Mouse (Mus musculus): ENCODE measurements at regions not wholly inside any gene's neighbourhood (a gene's known extent, or its start where the extent isn't known, plus 50 kb on each side); places are given as distances from the start of the nearest gene placed in this dataset.
A peak's percentile ranks its signal among the peaks of the same experiment; 100 is the strongest.
"Not testable (repeated sequence)": the region's sequence is repeated elsewhere in the genome, so short reads cannot be mapped to it uniquely, and the experiment has no call there.

DNA sequence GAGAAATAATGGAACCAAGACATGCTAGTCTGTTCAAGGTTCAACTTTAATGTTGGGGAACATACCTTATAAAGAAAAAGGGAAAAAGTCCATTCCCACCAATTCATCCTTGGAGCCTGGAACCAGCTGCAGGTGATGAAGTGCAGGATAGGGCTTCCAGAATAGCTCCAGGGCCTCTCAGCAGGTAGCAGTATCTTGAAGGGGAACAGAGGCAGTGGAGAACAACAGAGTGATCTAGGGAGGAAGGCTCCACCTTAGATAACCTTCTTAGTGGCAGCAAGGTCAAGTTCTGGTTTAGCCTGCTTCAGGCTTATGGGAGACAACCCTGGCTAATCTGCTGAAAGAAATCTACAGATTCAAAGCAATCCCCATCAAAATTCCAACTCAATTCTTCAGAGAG is 161.8 kb upstream of the Ngly1 start:
- DNase-seq, result not testable (repeated sequence)

DNA sequence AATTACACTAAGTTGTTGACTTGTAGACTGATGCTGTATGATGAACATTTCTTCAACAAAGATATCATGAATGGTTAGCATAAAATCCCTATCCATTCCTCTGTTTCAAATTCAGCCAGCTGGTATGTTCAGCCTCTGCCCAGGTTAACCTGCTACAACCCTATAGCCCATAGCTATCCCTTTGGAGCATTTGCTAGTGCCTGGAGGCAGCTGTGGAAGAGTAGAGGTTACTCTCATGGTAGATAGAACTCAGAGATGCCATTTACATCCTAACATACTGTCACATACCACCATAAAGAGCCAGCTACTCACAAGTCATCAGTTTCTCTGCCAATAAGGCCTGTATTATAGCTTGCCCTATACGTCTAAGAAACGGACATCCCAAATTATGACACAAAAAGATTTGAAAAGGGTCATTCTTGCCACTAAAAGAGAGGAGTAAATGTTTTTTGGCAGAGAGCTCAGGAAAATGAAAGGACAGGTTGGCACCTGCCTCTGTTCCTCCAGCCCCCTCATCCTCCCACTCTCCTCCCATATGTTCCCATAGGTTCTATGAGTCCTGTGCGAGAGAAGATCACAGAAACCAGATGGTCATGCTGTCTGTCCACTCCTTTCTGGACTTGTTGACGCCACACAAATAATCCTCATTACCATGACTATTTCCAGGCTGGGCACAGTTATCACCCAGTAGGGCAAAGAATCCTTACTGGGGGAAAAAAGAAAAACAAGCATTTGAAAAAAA is 156.5 kb upstream of the Ngly1 start:
- DNase-seq, result no peak

- DNase-seq, result no peak
Measured at GRCm38 (mm10) chr14:16093133-16093505, 156.0 kb upstream of the Ngly1 start.

- DNase-seq, result no peak
Measured at GRCm38 (mm10) chr14:16109414-16109813, 139.7 kb upstream of the Ngly1 start.

DNA sequence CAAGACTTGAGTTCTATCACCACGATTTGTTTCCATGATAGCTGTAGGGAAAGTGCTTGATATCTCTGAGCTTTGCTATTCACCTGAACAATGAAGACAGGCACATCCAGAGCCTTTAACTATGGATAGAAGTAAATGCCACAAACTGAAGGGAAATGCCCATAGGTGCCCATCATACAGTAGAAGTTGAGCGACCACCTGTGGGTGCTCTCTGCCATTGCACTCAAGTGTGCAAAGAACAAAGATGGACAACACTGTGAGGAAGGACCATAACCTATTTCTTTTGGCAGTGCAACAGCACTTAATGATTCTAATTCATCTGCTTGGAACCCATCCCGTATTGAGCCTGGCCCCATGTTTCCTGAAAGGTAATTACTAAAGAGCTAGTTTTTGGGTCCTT is 116.4 kb upstream of the Ngly1 start:
- DNase-seq, result no peak

DNA sequence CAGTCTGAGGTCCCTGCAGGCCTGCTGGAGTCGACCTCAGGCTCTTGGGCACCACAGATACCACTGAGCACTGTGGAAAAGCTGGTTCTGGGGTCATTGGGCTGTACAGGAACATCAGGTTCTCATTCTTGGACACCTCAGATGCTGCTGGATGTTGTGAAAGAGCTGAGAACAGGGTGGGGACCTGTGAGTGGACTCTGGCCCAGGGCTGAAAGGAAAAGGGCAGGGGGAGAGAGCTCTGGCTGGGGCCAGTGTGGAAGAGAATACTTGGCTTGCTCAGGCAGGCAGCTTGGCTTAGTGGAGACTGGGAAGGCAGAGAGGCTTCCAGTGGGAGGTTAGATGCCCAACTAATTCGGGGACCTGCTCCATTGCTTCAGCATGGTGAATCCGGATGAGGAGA is 115.7 kb upstream of the Ngly1 start:
- DNase-seq, result no peak

GRCm38 (mm10) chr14:16136187-16136586 is 112.9 kb upstream of the Ngly1 start:
- DNase-seq, result no peak

DNA sequence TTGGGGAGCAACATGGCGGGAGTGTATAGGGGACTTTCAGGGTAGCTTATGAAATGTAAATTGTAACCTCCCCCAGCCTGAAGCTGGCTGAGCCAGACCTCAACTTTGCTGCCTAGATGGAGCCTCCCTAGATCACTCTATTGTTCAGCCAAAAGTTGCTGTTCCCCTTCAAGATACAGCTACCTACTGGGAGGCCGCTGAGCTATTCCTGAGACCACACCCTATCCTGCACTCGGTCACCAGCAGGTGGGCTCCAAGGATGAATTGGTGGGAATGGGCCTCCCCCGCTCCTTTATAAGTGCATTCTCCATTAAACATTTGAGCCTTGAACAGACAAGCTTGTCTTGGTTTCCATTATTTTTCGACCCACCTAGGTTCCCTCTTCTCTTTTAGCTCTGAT is 104.8 kb upstream of the Ngly1 start:
- no peak for DNase-seq

GRCm38 (mm10) chr14:16146811-16147210 is 102.3 kb upstream of the Ngly1 start:
- DNase-seq, result no peak

DNA sequence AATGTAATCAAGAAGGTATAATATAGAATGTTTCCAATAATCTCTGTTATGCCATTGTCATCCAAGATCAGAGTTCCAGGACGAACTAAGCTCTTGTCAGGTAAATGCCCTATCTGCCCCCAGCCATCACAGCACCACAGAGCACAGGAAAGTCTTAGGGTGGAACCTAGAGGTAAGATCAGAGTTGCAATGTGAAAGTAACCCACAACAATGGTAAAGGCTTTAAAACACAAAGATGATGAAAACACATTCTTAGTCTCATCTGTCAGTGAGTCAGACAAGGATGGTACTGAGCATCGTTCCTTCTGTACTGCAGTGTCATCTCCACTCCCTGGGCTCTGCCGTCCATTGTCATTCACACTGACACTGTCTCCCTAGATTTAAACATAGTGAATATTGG is 97.3 kb upstream of the Ngly1 start:
- no peak for DNase-seq

GRCm38 (mm10) chr14:16152702-16153101 is 96.4 kb upstream of the Ngly1 start:
- DNase-seq, result no peak

DNA sequence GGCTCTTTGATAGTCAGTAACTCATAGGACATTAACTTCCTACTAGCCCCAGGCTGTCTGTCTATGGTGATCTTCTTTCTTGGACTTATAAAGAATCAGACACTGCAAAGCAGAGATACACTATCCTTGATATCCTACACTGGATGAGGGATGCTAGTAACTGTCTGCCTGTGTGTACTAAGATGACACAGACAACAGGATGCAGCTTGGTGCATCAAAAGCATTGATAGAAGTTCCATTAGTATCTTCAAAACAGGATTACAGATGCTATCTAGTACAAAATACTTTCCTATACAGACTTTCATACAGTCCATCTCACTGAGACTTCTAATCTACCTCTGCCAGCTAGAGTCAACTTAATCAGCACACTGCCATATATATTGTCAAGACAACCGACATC is 94.0 kb upstream of the Ngly1 start:
- no peak for DNase-seq

- no peak for DNase-seq
Measured at GRCm38 (mm10) chr14:16170226-16170625, 78.9 kb upstream of the Ngly1 start.

- DNase-seq, result no peak
Measured at GRCm38 (mm10) chr14:16172261-16172660, 76.8 kb upstream of the Ngly1 start.

DNA sequence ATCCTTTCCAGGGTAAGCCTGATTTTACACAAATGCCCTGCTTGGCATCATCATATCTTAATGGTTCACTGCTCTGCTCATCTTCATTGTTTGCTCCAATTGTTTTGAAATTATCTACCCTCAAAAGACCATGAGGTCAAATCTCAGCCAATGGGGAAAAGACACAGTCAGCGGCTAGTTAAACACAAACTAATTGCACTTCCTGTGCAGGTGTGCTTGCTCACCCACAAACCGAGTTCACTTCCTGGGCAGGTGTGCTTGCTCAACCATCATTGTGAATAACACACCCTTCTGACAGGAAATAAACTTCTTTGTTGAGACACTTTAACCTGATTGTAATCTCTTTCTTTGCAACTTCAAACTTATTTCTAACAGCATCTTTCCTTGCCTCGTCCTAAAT is 75.8 kb upstream of the Ngly1 start:
- DNase-seq, result peak; percentile 3 to 11

- no peak for DNase-seq
Measured at GRCm38 (mm10) chr14:16178227-16178626, 70.9 kb upstream of the Ngly1 start.

DNA sequence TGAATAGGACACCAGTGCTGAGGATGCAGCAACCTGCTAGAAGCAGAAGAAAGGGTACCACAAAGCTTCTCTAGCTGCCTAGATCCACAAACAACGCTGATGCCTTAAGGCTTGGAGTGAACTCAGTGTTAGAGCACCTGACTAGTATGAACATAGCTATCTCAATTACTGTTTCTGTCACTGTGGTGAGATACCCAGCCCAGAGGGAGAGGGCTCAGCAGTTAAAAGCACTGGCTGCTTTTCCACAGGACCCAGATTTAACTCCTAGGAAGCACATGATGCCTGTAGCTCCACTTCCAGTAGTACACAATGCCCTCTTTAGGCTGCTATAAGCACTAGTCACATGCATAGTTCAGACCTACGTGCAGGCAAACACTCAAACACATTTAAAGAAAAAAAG is 67.3 kb upstream of the Ngly1 start:
- DNase-seq, result no peak

- DNase-seq, result no peak
Measured at GRCm38 (mm10) chr14:16185246-16185645, 63.8 kb upstream of the Ngly1 start.

Measured in lung, adult 18-20 months (tissue).